Mouse (Mus musculus) cortical plate, adult 2 months (tissue): Measurements from ENCODE around the gene Rbbp6.

Source experiments
- CTCF ChIP-seq: fragments of 200-500 bp; IDR thresholded peaks from 2 replicates; pipeline ENCODE4 v1.5.1; 2011; ENCODE audit warnings: mild to moderate bottlenecking, control low read depth, low read length; ENCODE audit not compliant: insufficient read depth; ENCODE audit errors: extremely low read depth
- POLR2A ChIP-seq: fragments of 200-500 bp; IDR thresholded peaks from 2 replicates; pipeline ENCODE4 v1.6.1; 2011; ENCODE audit warnings: mild to moderate bottlenecking, low read length, control low read depth; ENCODE audit not compliant: insufficient read depth; ENCODE audit errors: extremely low read depth

DNA sequence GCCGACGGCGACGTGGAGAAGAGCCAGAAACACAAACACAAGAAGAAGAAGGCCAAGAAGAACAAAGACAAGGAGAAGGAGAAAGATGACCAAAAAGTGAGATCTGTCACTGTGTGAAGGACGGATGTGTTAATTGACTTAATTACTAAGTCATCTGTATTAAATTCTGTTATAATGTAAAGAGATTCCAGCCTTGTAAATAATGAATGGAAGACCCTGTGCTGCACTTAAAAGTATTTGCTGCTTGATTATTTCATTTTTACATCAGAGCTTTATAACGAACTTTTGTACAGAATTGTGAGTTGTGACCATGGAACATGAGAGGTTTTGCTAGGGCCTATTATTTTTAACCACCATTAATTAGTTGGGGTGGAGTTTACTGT, 36.5 kb downstream of the Rbbp6 start:
- no peak for TF ChIP-seq CTCF
- no peak for TF ChIP-seq POLR2A
